Mouse (Mus musculus) kidney, embryonic 15.5 days (tissue): ENCODE measurements at regions not wholly inside any gene's neighbourhood (a gene's known extent, or its start where the extent isn't known, plus 50 kb on each side); places are given as distances from the start of the nearest gene placed in this dataset.
A peak's percentile ranks its signal among the peaks of the same experiment; 100 is the strongest.

Source experiments
- ATAC-seq: fragments of 200-750 bp; cut with Nextera tagmentation; replicated peaks from 2 replicates; pipeline ENCODE4 v1.8.0; 2017; ENCODE audit warnings: moderate TSS enrichment; ENCODE audit not compliant: low FRiP score
- H3K27ac ChIP-seq: fragments of 300-500 bp; sonication (generic); 2 replicates; pipeline ENCODE4 v1.5.1; 2015; ENCODE audit warnings: mild to moderate bottlenecking, inconsistent platforms
- H3K27me3 ChIP-seq: fragments of 300-500 bp; sonication (generic); 2 replicates; pipeline ENCODE4 v1.6.1; 2015; ENCODE audit warnings: inconsistent platforms
- H3K36me3 ChIP-seq: fragments of 300-500 bp; sonication (generic); 2 replicates; pipeline ENCODE4 v1.6.1; 2015; ENCODE audit warnings: inconsistent platforms
- H3K4me1 ChIP-seq: fragments of 300-500 bp; sonication (generic); 2 replicates; pipeline ENCODE4 v1.6.1; 2015; ENCODE audit warnings: inconsistent platforms
- H3K4me2 ChIP-seq: fragments of 300-500 bp; sonication (generic); 2 replicates; pipeline ENCODE4 v1.6.1; 2015; ENCODE audit warnings: moderate library complexity, mild to moderate bottlenecking, inconsistent platforms
- H3K4me3 ChIP-seq: fragments of 300-500 bp; sonication (generic); replicated peaks from 2 replicates; pipeline ENCODE4 v1.5.1; 2015; ENCODE audit warnings: mild to moderate bottlenecking, inconsistent platforms
- H3K9ac ChIP-seq: fragments of 300-500 bp; sonication (generic); 2 replicates; pipeline ENCODE4 v1.6.1; 2015; ENCODE audit warnings: mild to moderate bottlenecking, inconsistent platforms
- H3K9me3 ChIP-seq: fragments of 300-500 bp; sonication (generic); replicated peaks from 2 replicates; pipeline ENCODE4 v1.6.1; 2016; ENCODE audit warnings: inconsistent platforms
- WGBS: fragments of 180-500 bp; shearing (Covaris S2); methylation state at CpG from one replicate; pipeline ENCODE4 v1.1.7; 2015; ENCODE audit warnings: mixed read lengths; 5-methylcytosine and 5-hydroxymethylcytosine counted together

GRCm38 (mm10) chr5:18916688-18917285 lies 310.0 kb upstream of the Magi2 start:
- Histone ChIP-seq H3K27me3 (no peaks in the 10 kb centered on the region), H3K36me3 (no peaks in the 10 kb centered on the region), H3K9me3 (no peaks in the 10 kb centered on the region; the same call in 1 of the 2 replicates), H3K4me3 (no peak overlapping the region), H3K9ac (no peak overlapping the region), H3K4me2 (no peak overlapping the region), H3K4me1 (no peaks in the 10 kb centered on the region), H3K27ac (no peak overlapping the region)
- 46% methylated on average over 7 of the region's 7 CpGs for WGBS
- peak; percentile 66 for ATAC-seq

- no peaks in the 10 kb centered on the region for H3K36me3 ChIP-seq
- no peaks in the 10 kb centered on the region for H3K9me3 ChIP-seq
- H3K4me1 ChIP-seq = no peaks in the 10 kb centered on the region
- H3K9ac ChIP-seq = no peak overlapping the region
- no peak overlapping the region for H3K27ac ChIP-seq
- H3K27me3 ChIP-seq = no peaks in the 10 kb centered on the region
- H3K4me3 ChIP-seq = no peak overlapping the region
- 57% methylated on average over 4 of the region's 4 CpGs for WGBS
- no peak overlapping the region for H3K4me2 ChIP-seq
- ATAC-seq = no peak
Observed at GRCm38 (mm10) chr5:18953875-18954474, 272.9 kb upstream of the Magi2 start.
